Mouse (Mus musculus) cortical plate, adult 2 months (tissue): ENCODE data around the gene Tmem128. TPM values are rescaled to one million over a fixed set of nuclear protein-coding genes. Genes with fewer than 3 reads are reported as not detected.
A peak's percentile ranks its signal among the peaks of the same experiment; 100 is the strongest.

ENCODE experiments used
- H3K27ac ChIP-seq: fragments of 200-500 bp; 2 replicates; pipeline ENCODE4 v1.5.1; 2012; ENCODE audit warnings: low read length, control low read depth, inconsistent platforms; ENCODE audit not compliant: insufficient read depth
- H3K4me1 ChIP-seq: fragments of 200-500 bp; 2 replicates; pipeline ENCODE4 v1.6.1; 2011; ENCODE audit warnings: low read length; ENCODE audit not compliant: control insufficient read depth, insufficient read depth
- H3K4me3 ChIP-seq: fragments of 200-500 bp; 2 replicates; pipeline ENCODE4 v1.5.1; 2011; ENCODE audit warnings: mild to moderate bottlenecking, low read length, control low read depth; ENCODE audit not compliant: insufficient read depth
- CTCF ChIP-seq: fragments of 200-500 bp; IDR thresholded peaks from 2 replicates; pipeline ENCODE4 v1.5.1; 2011; ENCODE audit warnings: mild to moderate bottlenecking, control low read depth, low read length; ENCODE audit not compliant: insufficient read depth; ENCODE audit errors: extremely low read depth
- POLR2A ChIP-seq: fragments of 200-500 bp; IDR thresholded peaks from 2 replicates; pipeline ENCODE4 v1.6.1; 2011; ENCODE audit warnings: mild to moderate bottlenecking, low read length, control low read depth; ENCODE audit not compliant: insufficient read depth; ENCODE audit errors: extremely low read depth
- polyA plus RNA-seq: library from polyadenylated mRNA; depleted of rRNA; stranded (reverse); fragments of >200 nt; gene quantifications from 2 replicates; pipeline ENCODE4 v1.2.3, GENCODE M21; 2012; rRNA removed

The Tmem128 gene
- polyA plus RNA-seq: 47.5 and 48.0 TPM in 2 replicates

DNA sequence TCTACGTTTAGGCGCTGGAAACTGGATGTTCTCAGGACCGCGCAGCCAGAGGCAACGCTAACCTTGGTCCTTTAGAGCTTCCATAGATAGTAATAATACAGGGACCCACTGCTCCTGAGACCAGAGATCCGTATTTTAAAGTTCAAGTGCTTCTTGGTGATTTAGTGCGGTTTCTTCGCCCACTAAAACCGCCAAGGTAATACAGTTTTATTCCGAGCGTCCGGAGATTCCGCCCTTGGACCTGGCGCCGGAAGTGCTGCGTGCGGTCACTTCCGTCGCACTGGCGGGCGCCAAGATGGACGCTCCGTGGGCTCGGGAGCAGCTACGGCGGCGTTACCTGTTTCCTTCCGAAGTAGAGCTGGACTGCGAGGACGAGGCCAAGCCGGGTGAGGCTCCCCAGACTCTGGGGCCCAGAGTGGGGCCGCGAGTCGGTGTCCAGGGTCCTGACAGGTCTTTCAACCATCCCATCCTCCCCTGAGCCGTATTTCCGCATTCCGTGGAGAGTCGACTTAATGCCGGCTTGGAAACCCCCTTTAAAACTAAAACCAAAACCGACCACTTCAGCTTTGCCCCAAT is at the start of gene Tmem128:
TSS of gene Tmem128 (plus strand) at position 79 of the 576 bp plus-strand sequence.
- Histone ChIP-seq H3K4me1 (peaks cover 3% of the 10 kb centered on the region; the same call in 1 of the 2 replicates), H3K27ac (peak within 1 kb of the TSS; percentile 75), H3K4me3 (peak within 1 kb of the TSS; percentile 88)
- TF ChIP-seq CTCF: no peak
- TF ChIP-seq POLR2A: peak; percentile 76; the same call in 1 of the 2 replicates

DNA sequence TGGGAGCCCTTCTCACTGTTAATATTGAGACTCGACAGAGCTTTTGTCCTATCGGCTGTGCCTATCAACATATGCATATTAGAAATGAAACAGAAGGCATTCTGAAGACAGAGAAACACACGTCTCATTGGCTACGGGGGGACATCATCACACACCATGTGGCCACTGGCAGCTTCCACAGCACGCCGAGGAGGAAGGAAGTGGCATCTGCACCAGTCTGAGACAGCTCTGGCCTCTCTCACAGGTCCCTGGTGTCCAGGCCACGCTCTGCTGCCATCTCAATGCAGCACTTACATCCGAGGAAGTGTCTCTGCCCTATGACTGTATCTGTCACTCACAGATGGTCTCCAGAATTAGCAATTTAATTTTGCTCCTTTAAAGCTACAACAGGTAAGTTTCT is 48.3 kb upstream of the Tmem128 start:
- Histone ChIP-seq H3K4me3 (no peak overlapping the region), H3K4me1 (peaks cover 3% of the 10 kb centered on the region; the same call in 1 of the 2 replicates), H3K27ac (no peak overlapping the region)
- TF ChIP-seq CTCF: no peak

DNA sequence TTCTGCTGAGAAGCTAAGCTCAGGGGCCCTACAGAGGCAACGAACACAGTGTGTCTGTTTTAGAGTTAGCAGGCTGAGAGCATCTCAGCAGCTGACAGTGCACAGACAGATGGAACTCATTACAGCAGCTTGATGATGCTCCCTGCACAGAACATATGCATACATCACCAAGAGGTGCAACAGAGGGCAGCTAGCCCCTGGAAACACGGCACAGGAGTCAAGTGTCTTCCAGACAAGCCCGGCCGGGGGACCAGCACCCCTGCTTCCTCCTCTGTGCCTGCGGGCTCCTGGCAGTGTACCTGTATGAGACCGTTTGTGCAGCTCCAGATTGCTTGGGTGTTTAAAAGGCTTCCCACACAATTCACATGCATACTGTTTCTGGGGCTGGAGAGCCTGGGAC is 47.0 kb upstream of the Tmem128 start:
- H3K4me3 ChIP-seq: no peak overlapping the region
- no peak for TF ChIP-seq CTCF
- TF ChIP-seq POLR2A: no peak
- no peaks in the 10 kb centered on the region for H3K4me1 ChIP-seq
- H3K27ac ChIP-seq: no peak overlapping the region

DNA sequence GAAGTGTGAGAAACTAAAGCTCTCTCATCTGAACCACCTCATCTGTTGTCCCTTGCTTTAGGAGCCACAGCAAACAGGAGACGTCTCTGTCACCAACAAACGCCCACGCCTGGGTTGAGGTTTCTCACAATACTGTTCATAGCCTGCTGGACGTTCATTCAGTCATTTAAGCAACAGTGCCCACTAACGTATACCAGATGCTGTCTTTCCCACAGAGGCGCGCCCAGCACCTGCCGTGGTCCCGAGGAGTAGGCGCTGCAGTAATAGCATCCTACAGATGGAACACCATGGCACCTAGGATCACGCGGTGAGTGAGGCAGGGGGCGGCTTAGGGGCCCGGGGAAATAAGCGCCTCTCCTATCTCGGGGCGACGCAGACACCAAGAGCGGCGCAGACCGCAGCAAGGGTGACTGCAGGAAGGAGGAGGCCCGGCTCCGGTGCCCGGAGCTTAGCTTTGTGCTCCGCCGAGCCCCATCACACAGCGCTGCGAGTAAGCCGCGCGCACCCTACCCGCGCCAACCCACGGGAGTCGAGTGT is 40.1 kb upstream of the Tmem128 start:
- TF ChIP-seq CTCF: no peak
- TF ChIP-seq POLR2A: peak; percentile 38; the same call in 1 of the 2 replicates
- Histone ChIP-seq H3K4me3 (peak overlapping the region; percentile 67), H3K4me1 (peaks cover 3% of the 10 kb centered on the region; the same call in 1 of the 2 replicates), H3K27ac (peak overlapping the region; percentile 45; the same call in 1 of the 2 replicates)

DNA sequence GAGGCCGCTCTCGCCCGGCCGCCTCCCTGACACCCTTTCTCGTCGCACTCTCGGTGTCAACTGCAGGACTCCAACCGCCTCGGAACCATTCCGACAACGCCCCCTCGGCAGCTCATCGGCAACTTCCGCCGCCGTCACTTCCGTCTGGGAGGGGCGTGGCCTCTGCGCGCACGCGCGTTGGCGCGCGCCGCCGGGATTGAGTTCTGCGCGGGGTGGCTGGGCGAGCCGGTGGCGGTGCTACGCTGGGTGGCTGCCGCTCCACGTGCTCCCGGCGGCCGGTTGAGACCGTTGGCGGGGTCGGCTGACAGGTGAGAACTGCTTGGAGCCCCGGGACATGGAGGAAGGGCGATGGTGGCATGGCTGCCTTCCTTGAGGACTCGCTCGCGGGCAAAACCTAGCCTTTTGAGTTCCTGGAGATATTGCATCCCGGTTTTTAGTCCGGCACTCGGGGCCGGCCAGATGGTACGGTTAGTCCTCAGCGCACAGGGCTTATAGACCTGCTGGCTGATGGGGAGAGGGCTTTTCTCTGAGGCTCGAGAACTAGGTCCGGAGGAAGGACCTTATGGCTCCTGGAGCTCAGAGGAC is 39.6 kb upstream of the Tmem128 start, which contains the start of the genes Zbtb49 and Lyar:
TSS of gene Zbtb49 (minus strand) at position 130 of the 585 bp plus-strand sequence.
TSS of gene Lyar (plus strand) at position 143 of the 585 bp plus-strand sequence.
- TF ChIP-seq POLR2A: peak; percentile 87
- no peak for TF ChIP-seq CTCF

DNA sequence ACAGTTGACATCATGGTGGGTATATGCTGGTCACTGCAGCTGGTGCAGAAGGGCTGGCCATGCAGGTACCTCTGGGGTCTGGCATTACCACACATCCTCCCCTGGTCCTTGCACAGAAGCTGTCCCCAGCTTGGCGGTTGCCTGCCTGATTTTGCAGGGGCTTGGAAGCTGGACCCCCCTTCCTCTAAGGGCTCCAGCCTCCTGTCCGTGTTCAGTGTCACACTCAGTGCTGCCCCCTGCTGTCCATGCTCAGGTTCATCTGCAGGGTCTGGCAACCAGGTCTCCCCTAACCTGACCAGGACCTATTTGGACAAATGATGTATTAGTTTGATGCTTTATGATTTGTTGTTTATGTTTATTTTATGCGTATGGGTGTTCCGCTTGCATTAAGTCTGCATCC is 24.6 kb upstream of the Tmem128 start:
- no peaks in the 10 kb centered on the region for H3K4me1 ChIP-seq
- H3K27ac ChIP-seq: no peak overlapping the region
- peak; percentile 66 for TF ChIP-seq CTCF
- TF ChIP-seq POLR2A: no peak
- no peak overlapping the region for H3K4me3 ChIP-seq

More for the DNA sequence above, 39.6 kb upstream of the Tmem128 start, which contains the start of the genes Zbtb49 and Lyar:
- peak within 1 kb of the TSS; percentile 67 for H3K4me3 ChIP-seq
- H3K4me1 ChIP-seq: peaks cover 3% of the 10 kb centered on the region; the same call in 1 of the 2 replicates
- peak within 1 kb of the TSS; percentile 45; the same call in 1 of the 2 replicates for H3K27ac ChIP-seq

DNA sequence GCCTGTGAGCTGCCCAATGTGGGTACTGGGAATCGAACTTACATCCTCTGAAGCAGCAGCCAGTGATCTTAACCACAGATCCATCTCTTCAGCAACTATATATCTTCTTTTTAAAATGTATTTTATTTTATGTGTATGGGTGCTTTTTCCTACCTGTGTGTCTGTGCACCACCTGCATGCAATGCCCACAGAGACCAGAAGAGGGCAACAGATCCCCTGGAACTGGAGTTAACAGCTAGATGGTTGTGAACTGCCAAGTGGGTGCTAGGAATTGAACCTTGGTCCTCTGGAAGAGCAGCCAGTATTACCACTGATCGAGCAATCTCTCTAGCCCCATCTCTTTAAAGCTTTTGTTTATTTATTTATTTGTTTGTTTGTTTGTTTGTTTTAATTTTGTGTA is 23.4 kb upstream of the Tmem128 start:
- Histone ChIP-seq H3K27ac (no peak overlapping the region), H3K4me1 (no peaks in the 10 kb centered on the region), H3K4me3 (no peak overlapping the region)
- TF ChIP-seq CTCF (0 out of 2 replicates have a peak, but pooled peaks have one; percentile 2), POLR2A (no peak)

DNA sequence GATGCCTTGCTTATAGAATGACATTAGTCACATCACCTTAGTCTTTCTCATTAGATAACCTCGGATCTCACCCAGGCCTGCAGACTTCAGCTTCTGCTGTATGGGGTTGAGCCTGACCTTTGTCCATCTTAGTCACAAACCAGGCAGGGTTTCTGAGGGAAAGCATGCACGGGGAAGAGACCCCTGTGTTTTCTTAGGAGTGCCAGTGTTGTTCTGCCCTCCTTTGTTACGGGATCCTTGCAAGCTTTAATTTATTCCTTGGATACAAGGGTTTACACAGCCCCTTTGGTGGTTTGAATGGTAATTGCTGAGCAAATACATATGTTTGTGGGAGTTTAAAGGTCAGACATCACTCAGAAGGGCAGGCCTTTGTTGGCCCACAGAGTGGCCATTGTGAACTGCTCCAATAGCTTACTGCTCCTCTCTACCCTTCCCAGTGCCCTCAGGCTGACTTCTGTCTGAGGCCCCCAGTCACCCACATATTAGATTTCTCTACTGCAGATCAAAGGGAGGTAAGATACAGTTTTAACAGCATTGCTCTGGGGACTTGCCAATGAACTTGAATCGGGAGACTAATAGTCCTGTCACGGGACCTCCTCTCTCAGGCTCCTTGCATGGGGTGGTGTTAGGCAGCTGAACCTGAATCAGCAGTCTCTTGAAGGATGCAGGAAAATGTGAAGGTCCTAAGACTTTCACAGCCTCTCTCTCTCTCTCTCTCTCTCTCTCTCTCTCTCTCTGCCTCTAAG is 19.1 kb upstream of the Tmem128 start:
- Histone ChIP-seq H3K27ac (no peak overlapping the region), H3K4me1 (no peaks in the 10 kb centered on the region), H3K4me3 (no peak overlapping the region)
- TF ChIP-seq POLR2A (no peak), CTCF (no peak)

DNA sequence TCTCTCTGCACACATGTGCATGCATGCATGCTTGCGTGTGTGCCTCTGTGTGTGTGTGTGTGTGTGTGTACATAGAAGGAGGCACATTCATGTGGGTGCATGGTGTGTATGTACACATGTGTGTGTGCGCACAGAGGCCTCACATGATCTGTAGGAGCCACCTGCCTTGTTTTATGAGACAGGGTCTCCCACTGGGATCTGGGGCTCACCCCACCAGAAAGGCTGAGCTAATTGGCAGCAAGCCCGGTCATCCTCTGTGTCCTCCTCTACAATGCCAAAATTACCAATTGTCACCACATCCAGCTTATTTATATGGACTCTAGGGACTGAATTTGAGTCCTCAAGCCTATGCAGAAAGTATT is 18.5 kb upstream of the Tmem128 start:
- H3K4me3 ChIP-seq: no peak overlapping the region
- no peaks in the 10 kb centered on the region for H3K4me1 ChIP-seq
- TF ChIP-seq CTCF (no peak), POLR2A (no peak)
- no peak overlapping the region for H3K27ac ChIP-seq

DNA sequence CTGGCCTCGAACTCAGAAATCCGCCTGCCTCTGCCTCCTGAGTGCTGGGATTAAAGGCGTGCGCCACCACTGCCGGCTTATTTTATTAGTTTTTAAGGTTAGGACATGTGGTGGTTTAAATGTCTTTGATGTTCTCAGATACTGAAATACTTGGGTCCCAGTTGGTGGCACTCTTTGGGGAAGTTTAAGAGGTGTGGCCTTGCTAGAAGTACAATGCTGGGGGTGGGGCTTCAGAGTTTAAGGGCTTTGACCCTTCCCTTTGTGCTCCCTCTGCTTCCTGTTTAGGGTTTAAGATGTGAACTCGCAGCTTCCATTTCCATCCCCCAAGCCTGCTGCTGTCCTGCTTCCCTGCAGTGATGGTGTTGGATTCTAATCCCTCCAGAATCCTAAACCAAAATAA is 18.0 kb upstream of the Tmem128 start:
- TF ChIP-seq CTCF: no peak
- no peak for TF ChIP-seq POLR2A
- Histone ChIP-seq H3K27ac (no peak overlapping the region), H3K4me3 (no peak overlapping the region), H3K4me1 (no peaks in the 10 kb centered on the region)
